In the genomic region with DNA sequence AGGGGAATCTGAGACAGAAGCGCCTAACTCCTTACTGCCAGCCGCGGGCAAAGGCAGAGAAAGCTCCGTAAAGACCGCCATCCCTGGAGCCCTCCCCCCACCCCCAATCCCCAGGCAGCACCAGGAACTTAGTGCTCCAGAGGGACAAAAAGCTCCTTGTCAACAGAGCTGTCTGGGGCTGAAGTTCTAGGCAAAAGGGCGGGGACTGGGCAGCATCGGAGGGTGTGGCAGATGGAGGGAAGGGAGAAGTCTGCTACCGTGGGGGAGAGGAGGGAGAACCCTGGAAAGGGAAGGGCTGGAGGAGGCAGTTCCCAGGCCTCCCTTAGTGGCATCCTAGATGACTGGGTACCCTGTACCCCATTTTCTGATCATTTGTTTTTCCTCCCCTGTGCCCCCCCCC, we compare ENCODE assay signal across 9 mouse cellular contexts. TPM values are rescaled to one million over a fixed set of nuclear protein-coding genes. Genes with fewer than 3 reads are reported as not detected.
DNase-seq lines count a peak whose midpoint lies in the region; ATAC-seq lines count a peak whose summit lies in the region.
"Had no signal": no experiment of that assay in that cellular context is flagged by ENCODE, and none has a peak within 500 bp of the region (broad histone marks: within the 10 kb centered on the region; RNA-seq: fewer than 3 reads in every experiment).

No protein-coding gene starts in this region.

- 7% methylated on average over 8 of the region's 8 CpGs for WGBS in hindbrain, embryonic 11.5 days
- WGBS in midbrain, embryonic 15.5 days: 7% methylated on average over 8 of the region's 8 CpGs

- no peak overlapping the region for H3K27ac ChIP-seq in hindbrain, embryonic 11.5 days (ENCODE audit: low read depth, low read length)
- H3K27ac ChIP-seq in midbrain, embryonic 15.5 days: no peak overlapping the region

- no peaks in the 10 kb centered on the region for H3K27me3 ChIP-seq in hindbrain, embryonic 11.5 days (ENCODE audit: control insufficient read depth, insufficient read depth, low read length)
- no peaks in the 10 kb centered on the region for H3K27me3 ChIP-seq in midbrain, embryonic 15.5 days (replicated peaks)

- peak overlapping the region; percentile 68; the same call in 1 of the 2 replicates for H3K4me2 ChIP-seq in hindbrain, embryonic 11.5 days (replicated peaks; ENCODE audit: low read depth, low read length)
- H3K4me2 ChIP-seq in midbrain, embryonic 15.5 days: peak overlapping the region; percentile 93

- H3K9ac ChIP-seq in hindbrain, embryonic 11.5 days (ENCODE audit: low read depth, low read length): no peak overlapping the region
- H3K9ac ChIP-seq in midbrain, embryonic 15.5 days: no peak overlapping the region

- peaks cover 20% of the 10 kb centered on the region for H3K4me1 ChIP-seq in hindbrain, embryonic 11.5 days (replicated peaks; ENCODE audit: control insufficient read depth, insufficient read depth, low read length)
- peaks cover 49% of the 10 kb centered on the region for H3K4me1 ChIP-seq in midbrain, embryonic 15.5 days

- 0 out of 2 replicates have a peak overlapping the region, but pooled peaks have one; percentile 10 for H3K4me3 ChIP-seq in hindbrain, embryonic 11.5 days (ENCODE audit: low read depth, low read length)
- H3K4me3 ChIP-seq in midbrain, embryonic 15.5 days: no peak overlapping the region

- DNase-seq in frontal cortex, postnatal 10 days (ENCODE audit: low spot score in 2 of 2): no peak
- DNase-seq in cerebellum, adult 8-10 months: peak; percentile 46
- peak; percentile 50 for DNase-seq in hindbrain, embryonic 11.5 days (ENCODE audit: low spot score)
- no peak for DNase-seq in MN1 (ENCODE audit: low spot score)
- no peak for DNase-seq in right cerebral cortex, postnatal 4 days
- DNase-seq in kidney, postnatal 14 days: no peak
- DNase-seq: gastrocnemius, postnatal 14 days had no signal

- 0 out of 2 replicates have a peak, but pooled peaks have one; percentile 1 for ATAC-seq in frontal cortex, adult (ENCODE audit: low TSS enrichment)
- ATAC-seq in hindbrain, embryonic 11.5 days (ENCODE audit: low FRiP score): no peak
- no peak for ATAC-seq in midbrain, embryonic 15.5 days (replicated peaks)

- no peaks in the 10 kb centered on the region for H3K9me3 ChIP-seq in hindbrain, embryonic 11.5 days (ENCODE audit: control insufficient read depth, low read length)
- no peaks in the 10 kb centered on the region for H3K9me3 ChIP-seq in midbrain, embryonic 15.5 days

- H3K36me3 ChIP-seq in hindbrain, embryonic 11.5 days (ENCODE audit: control insufficient read depth, insufficient read depth, low read length): peaks cover 6% of the 10 kb centered on the region; the same call in 1 of the 2 replicates
- peaks cover 29% of the 10 kb centered on the region for H3K36me3 ChIP-seq in midbrain, embryonic 15.5 days (replicated peaks)

RNA-seq across cellular contexts. Expression of a gene that starts 8.7 kb away (rescaled TPM):
- polyA plus RNA-seq in hindbrain, embryonic 11.5 days (2014; fragmentation: Nextera tagmentation; extraction: Ambion mirVana): 14.9 and 20.8 TPM in 2 replicates
- polyA plus RNA-seq in midbrain, embryonic 15.5 days (2015; fragmentation: Nextera tagmentation; extraction: Ambion mirVana): 22.5 and 27.1 TPM in 2 replicates

RNA-seq across cellular contexts. Expression of a gene that starts 26.9 kb away (rescaled TPM):
- polyA plus RNA-seq in hindbrain, embryonic 11.5 days (2014; fragmentation: Nextera tagmentation; extraction: Ambion mirVana): 132 and 164 TPM in 2 replicates
- polyA plus RNA-seq in midbrain, embryonic 15.5 days (2015; fragmentation: Nextera tagmentation; extraction: Ambion mirVana): 186 and 214 TPM in 2 replicates

RNA-seq across cellular contexts. Expression of a gene that starts 57.1 kb away (rescaled TPM):
- 10.9 and 11.8 TPM in 2 replicates for polyA plus RNA-seq in hindbrain, embryonic 11.5 days (2014; fragmentation: Nextera tagmentation; extraction: Ambion mirVana)
- polyA plus RNA-seq in midbrain, embryonic 15.5 days (2015; fragmentation: Nextera tagmentation; extraction: Ambion mirVana): 20.6 and 21.6 TPM in 2 replicates

RNA-seq across cellular contexts. Expression of a gene that starts 59.4 kb away (rescaled TPM):
- 8.5 and 9.2 TPM in 2 replicates for polyA plus RNA-seq in hindbrain, embryonic 11.5 days (2014; fragmentation: Nextera tagmentation; extraction: Ambion mirVana)
- polyA plus RNA-seq in midbrain, embryonic 15.5 days (2015; fragmentation: Nextera tagmentation; extraction: Ambion mirVana): 70.6 and 75.6 TPM in 2 replicates

Comparison
In these comparisons a context has a peak if more than half of its experiments do, and no peak if none do; other contexts are left out.
1. DNase-seq: peak in cerebellum, adult 8-10 months (single experiment) and hindbrain, embryonic 11.5 days (single experiment); none in frontal cortex, postnatal 10 days (0 of 2), MN1 (single experiment), right cerebral cortex, postnatal 4 days (single experiment) and kidney, postnatal 14 days (single experiment).